Mouse (Mus musculus): ENCODE results near the gene Gm20479.

The Gm20479 gene

GRCm38 (mm10) chr7:27335011-27335720 is 22.1 kb downstream of the Gm20479 start:
- intact Hi-C loops (cut with DNase I), result loop anchor here (10.0 kb wide), 2 partner anchors 190 to 340 kb away; partner anchors contain the start of genes Hipk4 and Map3k10

GRCm38 (mm10) chr7:27334405-27334911 is 22.8 kb downstream of the Gm20479 start:
- intact Hi-C loops (cut with DNase I), result loop anchor here (5.0 to 10.0 kb wide), 3 partner anchors 37 to 340 kb away; partner anchors contain the start of genes Hipk4 and Map3k10

- intact Hi-C loops (cut with DNase I), result loop anchor here (5.0 to 10.0 kb wide), 3 partner anchors 36 to 341 kb away; partner anchors contain the start of genes Hipk4 and Map3k10
Observed at GRCm38 (mm10) chr7:27333316-27333941, 23.8 kb downstream of the Gm20479 start.

- intact Hi-C loops (cut with DNase I), result loop anchor here (5.0 to 10.0 kb wide), 3 partner anchors 35 to 342 kb away; partner anchors contain the start of genes Hipk4 and Map3k10
Observed at GRCm38 (mm10) chr7:27332353-27333199, 24.6 kb downstream of the Gm20479 start.

GRCm38 (mm10) chr7:27331854-27332253 is 25.4 kb downstream of the Gm20479 start:
- intact Hi-C loops (cut with DNase I), result loop anchor here (5.0 to 10.0 kb wide), 3 partner anchors 35 to 343 kb away; partner anchors contain the start of genes Hipk4 and Map3k10

- intact Hi-C loops (cut with DNase I), result loop anchor here (5.0 to 10.0 kb wide), 3 partner anchors 34 to 343 kb away; partner anchors contain the start of genes Hipk4 and Map3k10
Observed at GRCm38 (mm10) chr7:27331541-27331851, 25.7 kb downstream of the Gm20479 start.

GRCm38 (mm10) chr7:27330709-27331540 is 26.3 kb downstream of the Gm20479 start:
- intact Hi-C loops (cut with DNase I), result loop anchor here (5.0 to 10.0 kb wide), 3 partner anchors 34 to 344 kb away; partner anchors contain the start of genes Hipk4 and Map3k10

- intact Hi-C loops (cut with DNase I), result loop anchor here (5.0 to 10.0 kb wide), 3 partner anchors 33 to 345 kb away; partner anchors contain the start of genes Hipk4 and Map3k10
Observed at GRCm38 (mm10) chr7:27329981-27330380, 27.2 kb downstream of the Gm20479 start.

- intact Hi-C loops (cut with DNase I), result no loop called here
Observed at GRCm38 (mm10) chr7:27329326-27329947, 27.8 kb downstream of the Gm20479 start.

GRCm38 (mm10) chr7:27328648-27329047 is 28.6 kb downstream of the Gm20479 start:
- intact Hi-C loops (cut with DNase I), result no loop called here

GRCm38 (mm10) chr7:27328161-27328560 is 29.1 kb downstream of the Gm20479 start:
- intact Hi-C loops (cut with DNase I), result no loop called here

- intact Hi-C loops (cut with DNase I), result no loop called here
Observed at GRCm38 (mm10) chr7:27327500-27327899, 29.7 kb downstream of the Gm20479 start.

GRCm38 (mm10) chr7:27326101-27326880 is 30.9 kb downstream of the Gm20479 start:
- intact Hi-C loops (cut with DNase I), result no loop called here

- intact Hi-C loops (cut with DNase I), result no loop called here
Observed at GRCm38 (mm10) chr7:27325697-27326096, 31.5 kb downstream of the Gm20479 start.

GRCm38 (mm10) chr7:27324928-27325327 is 32.3 kb downstream of the Gm20479 start:
- intact Hi-C loops (cut with DNase I), result no loop called here

GRCm38 (mm10) chr7:27324161-27324560 is 33.1 kb downstream of the Gm20479 start:
- intact Hi-C loops (cut with DNase I), result no loop called here

GRCm38 (mm10) chr7:27323001-27323400 is 34.2 kb downstream of the Gm20479 start:
- intact Hi-C loops (cut with DNase I), result no loop called here

- intact Hi-C loops (cut with DNase I), result no loop called here
Observed at GRCm38 (mm10) chr7:27322291-27322690, 34.9 kb downstream of the Gm20479 start.

GRCm38 (mm10) chr7:27319411-27319810 is 37.8 kb downstream of the Gm20479 start:
- intact Hi-C loops (cut with DNase I), result no loop called here

Measured in adrenal gland (tissue).